8 mouse cellular contexts compared by ENCODE assay signal in the genomic region with DNA sequence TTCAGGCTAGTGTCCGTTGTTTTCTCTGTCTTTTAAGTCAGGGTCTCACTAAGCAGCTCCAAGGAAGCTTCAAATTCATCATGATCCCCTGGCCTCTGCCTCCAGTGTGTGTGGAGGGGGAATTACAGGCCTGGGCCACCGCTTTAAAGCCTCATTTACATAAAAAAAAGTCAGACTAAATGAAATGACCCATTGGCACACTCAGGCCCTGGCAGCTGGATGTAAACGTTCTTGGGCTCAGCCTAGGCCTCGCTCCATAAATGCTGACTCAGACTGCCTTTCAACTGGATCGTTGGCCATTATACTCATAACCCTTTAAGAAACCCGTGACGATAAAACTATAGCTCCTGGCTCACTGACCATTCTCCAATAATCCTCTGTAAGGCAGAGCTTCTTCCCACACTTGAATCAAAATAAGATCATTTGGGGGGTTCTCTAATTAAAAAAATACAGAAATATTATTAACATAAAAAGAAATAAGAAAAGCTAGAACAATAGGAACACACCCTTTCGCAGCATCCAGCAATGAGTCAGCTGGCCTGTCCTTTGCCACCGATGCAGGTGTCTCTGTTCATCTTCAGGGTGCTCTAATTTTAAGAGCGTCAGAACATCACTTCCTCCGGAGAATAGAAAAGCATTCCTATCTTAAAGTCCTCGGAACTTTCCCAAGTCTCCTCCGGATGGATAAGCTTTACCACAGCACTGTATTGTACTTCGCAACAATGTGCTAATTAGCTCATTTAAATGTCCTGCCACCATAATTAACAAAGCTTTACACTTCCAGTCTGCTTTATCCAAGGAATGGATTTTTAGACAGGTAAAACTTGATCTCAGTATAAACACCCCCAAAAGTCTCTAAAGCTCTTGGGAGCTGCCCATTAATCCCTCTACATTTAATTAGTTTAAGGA. TPM values are rescaled to one million over a fixed set of nuclear protein-coding genes. Genes with fewer than 3 reads are reported as not detected.
A peak's percentile ranks its signal among the peaks of the same experiment; 100 is the strongest.
DNase-seq lines count a peak whose midpoint lies in the region; ATAC-seq and TF ChIP-seq lines count a peak whose summit lies in the region.

No protein-coding gene starts in this region.

- peak overlapping the region; percentile 96 for H3K9ac ChIP-seq in heart, embryonic 12.5 days
- H3K9ac ChIP-seq in forebrain, embryonic 13.5 days, result peak overlapping the region; percentile 76; the same call in 1 of the 2 replicates
- H3K9ac ChIP-seq in limb, embryonic 14.5 days (ENCODE audit: low read depth, low read length, severe bottlenecking), result no peak overlapping the region; the same call in 1 of the 2 replicates

- peaks cover 16% of the 10 kb centered on the region for H3K4me1 ChIP-seq in heart, embryonic 12.5 days (replicated peaks)
- H3K4me1 ChIP-seq in G1E (ENCODE audit: insufficient read depth, low read depth, low read length), result peaks cover 33% of the 10 kb centered on the region
- peaks cover 19% of the 10 kb centered on the region for H3K4me1 ChIP-seq in forebrain, embryonic 13.5 days
- no peaks in the 10 kb centered on the region for H3K4me1 ChIP-seq in limb, embryonic 14.5 days (ENCODE audit: control insufficient read depth, insufficient read depth, low read length)

- H3K36me3 ChIP-seq in heart, embryonic 12.5 days, result peaks cover 22% of the 10 kb centered on the region
- H3K36me3 ChIP-seq in G1E (replicated peaks), result peaks cover 16% of the 10 kb centered on the region
- no peaks in the 10 kb centered on the region for H3K36me3 ChIP-seq in forebrain, embryonic 13.5 days (ENCODE audit: poor library complexity, severe bottlenecking)
- H3K36me3 ChIP-seq in limb, embryonic 14.5 days (ENCODE audit: control insufficient read depth, insufficient read depth, low read length), result peaks cover 11% of the 10 kb centered on the region; the same call in 1 of the 2 replicates

- TF ChIP-seq CTCF in G1E (IDR thresholded peaks at IDR 0.05; ENCODE audit: low read depth, low read length), result no peak

- intact Hi-C loops in gastrocnemius, postnatal 36 days (cut with DNase I), result no loop called here

- no peak for ATAC-seq in heart, embryonic 12.5 days (ENCODE audit: insufficient number of reproducible peaks, low FRiP score)
- ATAC-seq in G1E (ENCODE audit: extremely low read depth, insufficient number of reproducible peaks, low FRiP score, poor library complexity, severe bottlenecking), result peak; percentile 47
- peak; percentile 34; the same call in 1 of the 2 replicates for ATAC-seq in forebrain, embryonic 13.5 days
- ATAC-seq in limb, embryonic 14.5 days (ENCODE audit: low FRiP score, low read depth), result no peak

- no peak for TF ChIP-seq POLR2A in limb, embryonic 14.5 days (IDR thresholded peaks at IDR 0.05; ENCODE audit: borderline replicate concordance, extremely low read depth, insufficient read depth, insufficient read length)

- H3K4me2 ChIP-seq in heart, embryonic 12.5 days, result peak overlapping the region; percentile 80
- peak overlapping the region; percentile 85 for H3K4me2 ChIP-seq in forebrain, embryonic 13.5 days
- peak overlapping the region; percentile 53 for H3K4me2 ChIP-seq in limb, embryonic 14.5 days (replicated peaks; ENCODE audit: low read depth, low read length, severe bottlenecking)

- H3K27me3 ChIP-seq in heart, embryonic 12.5 days (replicated peaks), result no peaks in the 10 kb centered on the region
- H3K27me3 ChIP-seq in G1E (ENCODE audit: insufficient read depth, low read length), result no peaks in the 10 kb centered on the region
- H3K27me3 ChIP-seq in forebrain, embryonic 13.5 days, result no peaks in the 10 kb centered on the region; the same call in 1 of the 2 replicates
- no peaks in the 10 kb centered on the region for H3K27me3 ChIP-seq in limb, embryonic 14.5 days (ENCODE audit: control insufficient read depth, insufficient read depth, low read length)

- peak overlapping the region; percentile 85 for H3K4me3 ChIP-seq in heart, embryonic 12.5 days
- peak overlapping the region; percentile 91 for H3K4me3 ChIP-seq in G1E (ENCODE audit: low read depth, low read length)
- peak overlapping the region; percentile 74 for H3K4me3 ChIP-seq in forebrain, embryonic 13.5 days
- peak overlapping the region; percentile 77 for H3K4me3 ChIP-seq in limb, embryonic 14.5 days (replicated peaks; ENCODE audit: low read length)

- DNase-seq in heart, postnatal 4 days, result no peak
- DNase-seq in G1E (ENCODE audit: low spot score), result peak; percentile 13
- DNase-seq in limb, embryonic 14.5 days (ENCODE audit: low spot score), result peak; percentile 24
- peak; percentile 62 for DNase-seq in retina, postnatal 1 day
- no peak for DNase-seq in gastrocnemius, postnatal 36 days
- DNase-seq in layer of hippocampus, postnatal 25 days (ENCODE audit: extremely low spot score in 1 of 2, low spot score in 1 of 2), result no peak

- 32% methylated on average over 14 of the region's 14 CpGs for WGBS in heart, embryonic 12.5 days
- 9% methylated on average over 14 of the region's 14 CpGs for WGBS in forebrain, embryonic 13.5 days
- 27% methylated on average over 14 of the region's 14 CpGs for WGBS in limb, embryonic 14.5 days

- no peaks in the 10 kb centered on the region for H3K9me3 ChIP-seq in heart, embryonic 12.5 days (replicated peaks)
- H3K9me3 ChIP-seq in G1E (replicated peaks), result no peaks in the 10 kb centered on the region; the same call in 1 of the 2 replicates
- H3K9me3 ChIP-seq in forebrain, embryonic 13.5 days (replicated peaks), result no peaks in the 10 kb centered on the region
- H3K9me3 ChIP-seq in limb, embryonic 14.5 days (ENCODE audit: control insufficient read depth, low read length), result peaks cover 13% of the 10 kb centered on the region; the same call in 1 of the 2 replicates

- peak overlapping the region; percentile 97 for H3K27ac ChIP-seq in heart, embryonic 12.5 days (ENCODE audit: poor library complexity, severe bottlenecking)
- H3K27ac ChIP-seq in forebrain, embryonic 13.5 days, result no peak overlapping the region
- no peak overlapping the region for H3K27ac ChIP-seq in limb, embryonic 14.5 days (replicated peaks; ENCODE audit: low read depth, low read length)

RNA-seq across cellular contexts. Expression of gene Acadl, which starts 1.1 kb away (rescaled TPM):
- polyA plus RNA-seq in heart, embryonic 12.5 days (2016; fragmentation: Nextera tagmentation; extraction: Ambion mirVana), result 396 and 405 TPM in 2 replicates
- total RNA-seq in heart, postnatal 4 days (2021), result 1,000 to 10,000 TPM; 1,242 to 1,246 TPM
- total RNA-seq in G1E (2014; fragmentation: Nextera tagmentation), result 114 TPM in 2 replicates
- 32.8 and 35.9 TPM in 2 replicates for total RNA-seq in G1E (2017)
- 7.8 and 10.1 TPM in 2 replicates for polyA plus RNA-seq in G1E (2012)
- 31.7 and 36.9 TPM in 2 replicates for polyA plus RNA-seq in forebrain, embryonic 13.5 days (2015; fragmentation: Nextera tagmentation; extraction: Ambion mirVana)
- polyA plus RNA-seq in limb, embryonic 14.5 days (2012; rRNA removed), result 20.3 and 32.4 TPM in 2 replicates
- 78.7 and 86.0 TPM in 2 replicates for polyA plus RNA-seq in limb, embryonic 14.5 days (2014; fragmentation: Nextera tagmentation; extraction: Ambion mirVana)
- total RNA-seq in gastrocnemius, postnatal 36 days (2021), result 100 to 1,000 TPM; 259 to 288 TPM
- total RNA-seq in layer of hippocampus, postnatal 25 days (2021), result 10 to 100 TPM; 32.1 to 32.4 TPM

RNA-seq across cellular contexts. Expression of gene Kansl1l, which starts 44.7 kb away (rescaled TPM):
- 12.1 and 13.1 TPM in 2 replicates for polyA plus RNA-seq in heart, embryonic 12.5 days (2016; fragmentation: Nextera tagmentation; extraction: Ambion mirVana)
- 10 to 100 TPM; 16.7 to 19.1 TPM for total RNA-seq in heart, postnatal 4 days (2021)
- total RNA-seq in G1E (2014; fragmentation: Nextera tagmentation) (28.8 and 37.5 TPM in 2 replicates), G1E (2017) (17.1 and 18.7 TPM in 2 replicates)
- 0.94 and 1.4 TPM in 2 replicates for polyA plus RNA-seq in G1E (2012)
- polyA plus RNA-seq in forebrain, embryonic 13.5 days (2015; fragmentation: Nextera tagmentation; extraction: Ambion mirVana), result 15.0 and 15.4 TPM in 2 replicates
- polyA plus RNA-seq in limb, embryonic 14.5 days (2012; rRNA removed), result 14.8 and 16.1 TPM in 2 replicates
- 15.3 and 16.1 TPM in 2 replicates for polyA plus RNA-seq in limb, embryonic 14.5 days (2014; fragmentation: Nextera tagmentation; extraction: Ambion mirVana)
- total RNA-seq in gastrocnemius, postnatal 36 days (2021), result 10 to 100 TPM; 17.8 to 20.3 TPM
- 10 to 100 TPM; 17.3 to 17.8 TPM for total RNA-seq in layer of hippocampus, postnatal 25 days (2021)

Comparison
In these comparisons a context has a peak if more than half of its experiments do, and no peak if none do; other contexts are left out.
1. ATAC-seq: peak in G1E (single experiment) and forebrain, embryonic 13.5 days (single experiment); none in heart, embryonic 12.5 days (single experiment) and limb, embryonic 14.5 days (single experiment).
2. DNase-seq: peak in G1E (single experiment), limb, embryonic 14.5 days (single experiment) and retina, postnatal 1 day (single experiment); none in heart, postnatal 4 days (single experiment), gastrocnemius, postnatal 36 days (0 of 2) and layer of hippocampus, postnatal 25 days (0 of 2).
3. RNA of gene Acadl, which starts 1.1 kb away (total RNA-seq): 1,242 to 1,246 TPM in heart, postnatal 4 days; 259 to 288 TPM in gastrocnemius, postnatal 36 days, 32.8 to 114 TPM in G1E and 32.1 to 32.4 TPM in layer of hippocampus, postnatal 25 days; every median in the first group is over 4 times any median in the second.
4. Peak in every context shown above with its lines, with median percentiles within 50 percentile points of each other: H3K4me2 ChIP-seq and H3K4me3 ChIP-seq.